8 mouse cellular contexts compared by ENCODE assay signal in genomic region chr10:80664197-80665015, GRCm38 (mm10). TPM values are rescaled to one million over a fixed set of nuclear protein-coding genes. Genes with fewer than 3 reads are reported as not detected.
DNase-seq lines count a peak whose midpoint lies in the region; ATAC-seq and TF ChIP-seq lines count a peak whose summit lies in the region.

No protein-coding gene starts in this region.

- peak overlapping the region; percentile 87 for H3K27ac ChIP-seq in embryonic facial prominence, embryonic 13.5 days
- peak overlapping the region; percentile 16 for H3K27ac ChIP-seq in heart, embryonic 11.5 days (ENCODE audit: low read depth, low read length)
- H3K27ac ChIP-seq in spleen, adult 2 months (ENCODE audit: insufficient read depth, low read length), result peak overlapping the region; percentile 78

- ATAC-seq in CD4-positive, CD25-positive, alpha-beta regulatory T cell, adult 4 months, result peak; percentile 40
- peak; percentile 28 for ATAC-seq in activated CD4-positive, CD25-positive, alpha-beta regulatory T cell, adult 4 months
- peak; percentile 57 for ATAC-seq in embryonic facial prominence, embryonic 13.5 days (ENCODE audit: insufficient number of reproducible peaks, insufficient read depth, low FRiP score, low TSS enrichment, low read depth)
- ATAC-seq in heart, embryonic 11.5 days (replicated peaks; ENCODE audit: insufficient number of reproducible peaks, low FRiP score, low TSS enrichment), result peak; percentile 29; the same call in 1 of the 2 replicates

- no peaks in the 10 kb centered on the region for H3K9me3 ChIP-seq in embryonic facial prominence, embryonic 13.5 days
- H3K9me3 ChIP-seq in heart, embryonic 11.5 days (replicated peaks; ENCODE audit: control insufficient read depth, low read length), result no peaks in the 10 kb centered on the region

- DNase-seq in kidney, adult 9 months, result peak; percentile 98
- DNase-seq in lung, postnatal 10 days, result peak; percentile 94
- no peak for DNase-seq in spleen, adult 2 months (ENCODE audit: low read depth in 1 of 2, low spot score in 2 of 2)
- DNase-seq in embryo, embryonic 11 days, result no peak

- H3K4me1 ChIP-seq in embryonic facial prominence, embryonic 13.5 days, result peaks cover 34% of the 10 kb centered on the region
- peaks cover 33% of the 10 kb centered on the region for H3K4me1 ChIP-seq in heart, embryonic 11.5 days (ENCODE audit: control insufficient read depth, insufficient read depth, low read length)
- peaks cover 46% of the 10 kb centered on the region for H3K4me1 ChIP-seq in spleen, adult 2 months (ENCODE audit: control insufficient read depth, insufficient read depth, insufficient read length)

- no peaks in the 10 kb centered on the region for H3K27me3 ChIP-seq in embryonic facial prominence, embryonic 13.5 days
- no peaks in the 10 kb centered on the region for H3K27me3 ChIP-seq in heart, embryonic 11.5 days (ENCODE audit: control insufficient read depth, insufficient read depth, low read length)
- H3K27me3 ChIP-seq in spleen, adult 2 months (ENCODE audit: control insufficient read depth, insufficient read depth, low read length), result no peaks in the 10 kb centered on the region

- 17% methylated on average over 16 of the region's 16 CpGs for WGBS in embryonic facial prominence, embryonic 13.5 days
- 27% methylated on average over 16 of the region's 16 CpGs for WGBS in heart, embryonic 11.5 days (ENCODE audit: insufficient replicate concordance)
- WGBS in spleen, adult 2 months, result 7% methylated on average over 16 of the region's 16 CpGs

- H3K4me3 ChIP-seq in embryonic facial prominence, embryonic 13.5 days, result peak overlapping the region; percentile 23
- H3K4me3 ChIP-seq in heart, embryonic 11.5 days (ENCODE audit: low read depth, low read length), result no peak overlapping the region
- no peak overlapping the region for H3K4me3 ChIP-seq in spleen, adult 2 months (ENCODE audit: extremely low read depth, insufficient read depth, insufficient read length)

- peak overlapping the region; percentile 58 for H3K9ac ChIP-seq in embryonic facial prominence, embryonic 13.5 days
- H3K9ac ChIP-seq in heart, embryonic 11.5 days (ENCODE audit: low read depth, low read length), result peak overlapping the region; percentile 23; the same call in 1 of the 2 replicates

- TF ChIP-seq POLR2A in spleen, adult 2 months (IDR thresholded peaks at IDR 0.05; ENCODE audit: low read depth, low read length), result no peak

- peaks cover 40% of the 10 kb centered on the region for H3K36me3 ChIP-seq in embryonic facial prominence, embryonic 13.5 days
- H3K36me3 ChIP-seq in heart, embryonic 11.5 days (ENCODE audit: control insufficient read depth, insufficient read depth, low read length), result peaks cover 32% of the 10 kb centered on the region
- peaks cover 36% of the 10 kb centered on the region for H3K36me3 ChIP-seq in spleen, adult 2 months (ENCODE audit: control insufficient read depth, insufficient read depth, low read length)

- peak overlapping the region; percentile 49 for H3K4me2 ChIP-seq in embryonic facial prominence, embryonic 13.5 days
- H3K4me2 ChIP-seq in heart, embryonic 11.5 days, result peak overlapping the region; percentile 33

- no peak for TF ChIP-seq CTCF in spleen, adult 2 months (IDR thresholded peaks at IDR 0.05; ENCODE audit: extremely low read depth, insufficient read depth, insufficient read length, insufficient replicate concordance)

RNA-seq across cellular contexts. Expression of gene Btbd2, which starts 7.5 kb away (rescaled TPM):
- polyA plus RNA-seq in CD4-positive, CD25-positive, alpha-beta regulatory T cell, adult 4 months (2017; shearing (Covaris generic)), result 1 to 10 TPM; 7.2 to 7.3 TPM
- 1 to 10 TPM; 5.5 to 6.1 TPM for polyA plus RNA-seq in activated CD4-positive, CD25-positive, alpha-beta regulatory T cell, adult 4 months (2017; shearing (Covaris generic))
- polyA plus RNA-seq in embryonic facial prominence, embryonic 13.5 days (2015; fragmentation: Nextera tagmentation; extraction: Ambion mirVana), result 76.8 and 82.4 TPM in 2 replicates
- polyA plus RNA-seq in heart, embryonic 11.5 days (2014; fragmentation: Nextera tagmentation; extraction: Ambion mirVana), result 37.6 and 47.0 TPM in 2 replicates
- 49.5 and 66.1 TPM in 2 replicates for polyA plus RNA-seq in spleen, adult 2 months (2012; rRNA removed)

RNA-seq across cellular contexts. Expression of gene Mknk2, which starts 13.5 kb away (rescaled TPM):
- polyA plus RNA-seq in CD4-positive, CD25-positive, alpha-beta regulatory T cell, adult 4 months (2017; shearing (Covaris generic)), result 10 to 100 TPM; 37.3 to 51.7 TPM
- polyA plus RNA-seq in activated CD4-positive, CD25-positive, alpha-beta regulatory T cell, adult 4 months (2017; shearing (Covaris generic)), result 10 to 100 TPM; 56.1 to 64.2 TPM
- 78.3 and 86.3 TPM in 2 replicates for polyA plus RNA-seq in embryonic facial prominence, embryonic 13.5 days (2015; fragmentation: Nextera tagmentation; extraction: Ambion mirVana)
- polyA plus RNA-seq in heart, embryonic 11.5 days (2014; fragmentation: Nextera tagmentation; extraction: Ambion mirVana), result 62.1 and 68.8 TPM in 2 replicates
- 351 and 533 TPM in 2 replicates for polyA plus RNA-seq in spleen, adult 2 months (2012; rRNA removed)

RNA-seq across cellular contexts. Expression of gene Mob3a, which starts 37.4 kb away (rescaled TPM):
- 100 to 1,000 TPM; 265 to 359 TPM for polyA plus RNA-seq in CD4-positive, CD25-positive, alpha-beta regulatory T cell, adult 4 months (2017; shearing (Covaris generic))
- polyA plus RNA-seq in activated CD4-positive, CD25-positive, alpha-beta regulatory T cell, adult 4 months (2017; shearing (Covaris generic)), result 100 to 1,000 TPM; 212 to 221 TPM
- polyA plus RNA-seq in embryonic facial prominence, embryonic 13.5 days (2015; fragmentation: Nextera tagmentation; extraction: Ambion mirVana), result 45.8 and 46.3 TPM in 2 replicates
- polyA plus RNA-seq in heart, embryonic 11.5 days (2014; fragmentation: Nextera tagmentation; extraction: Ambion mirVana), result 38.9 and 39.0 TPM in 2 replicates
- 130 and 156 TPM in 2 replicates for polyA plus RNA-seq in spleen, adult 2 months (2012; rRNA removed)

RNA-seq across cellular contexts. Expression of gene Izumo4, which starts 37.6 kb away (rescaled TPM):
- 100 to 1,000 TPM in 1 of 2 experiments, 10 to 100 TPM in 1; 89.2 to 116 TPM for polyA plus RNA-seq in CD4-positive, CD25-positive, alpha-beta regulatory T cell, adult 4 months (2017; shearing (Covaris generic))
- 10 to 100 TPM; 80.1 to 96.5 TPM for polyA plus RNA-seq in activated CD4-positive, CD25-positive, alpha-beta regulatory T cell, adult 4 months (2017; shearing (Covaris generic))
- polyA plus RNA-seq in embryonic facial prominence, embryonic 13.5 days (2015; fragmentation: Nextera tagmentation; extraction: Ambion mirVana), result 24.0 and 29.2 TPM in 2 replicates
- polyA plus RNA-seq in heart, embryonic 11.5 days (2014; fragmentation: Nextera tagmentation; extraction: Ambion mirVana), result 8.2 and 8.5 TPM in 2 replicates
- polyA plus RNA-seq in spleen, adult 2 months (2012; rRNA removed), result 49.0 and 60.8 TPM in 2 replicates

RNA-seq across cellular contexts. Expression of gene Csnk1g2, which starts 41.8 kb away (rescaled TPM):
- polyA plus RNA-seq in CD4-positive, CD25-positive, alpha-beta regulatory T cell, adult 4 months (2017; shearing (Covaris generic)), result 10 to 100 TPM in 1 of 2 experiments, 1 to 10 TPM in 1; 6.9 to 12.8 TPM
- polyA plus RNA-seq in activated CD4-positive, CD25-positive, alpha-beta regulatory T cell, adult 4 months (2017; shearing (Covaris generic)), result 10 to 100 TPM; 13.3 to 16.1 TPM
- 131 and 169 TPM in 2 replicates for polyA plus RNA-seq in embryonic facial prominence, embryonic 13.5 days (2015; fragmentation: Nextera tagmentation; extraction: Ambion mirVana)
- polyA plus RNA-seq in heart, embryonic 11.5 days (2014; fragmentation: Nextera tagmentation; extraction: Ambion mirVana), result 64.6 and 67.6 TPM in 2 replicates
- polyA plus RNA-seq in spleen, adult 2 months (2012; rRNA removed), result 206 and 283 TPM in 2 replicates

Comparison
In these comparisons a context has a peak if more than half of its experiments do, and no peak if none do; other contexts are left out.
1. H3K27ac ChIP-seq: peak in every context shown above with its lines; median percentile 87 in embryonic facial prominence, embryonic 13.5 days; 78 in spleen, adult 2 months; 16 in heart, embryonic 11.5 days.
2. DNase-seq: peak in kidney, adult 9 months (single experiment) and lung, postnatal 10 days (single experiment); none in spleen, adult 2 months (0 of 2) and embryo, embryonic 11 days (single experiment).
3. Peak in every context shown above with its lines, with median percentiles within 50 percentile points of each other: ATAC-seq.